In the genomic region with DNA sequence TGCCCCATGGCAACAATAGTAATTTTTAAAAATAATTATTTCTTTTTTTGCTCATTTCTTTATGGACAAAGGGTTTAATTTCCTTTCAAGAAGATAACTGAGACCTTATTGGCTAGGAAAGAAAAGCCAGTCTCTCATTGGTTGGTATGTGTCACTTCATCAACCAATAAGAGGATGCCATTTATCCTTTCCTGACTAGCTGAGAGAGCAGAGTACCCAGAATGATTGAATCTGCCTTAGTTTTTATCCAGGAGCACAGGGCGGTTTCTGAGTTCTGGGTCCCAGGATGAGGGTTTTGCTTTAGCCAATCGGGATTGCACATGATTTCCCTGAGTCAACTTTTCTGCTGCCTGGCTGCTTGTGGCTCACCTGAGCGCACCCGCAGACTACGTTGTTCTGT, we compare ENCODE assay signal across 16 mouse cellular contexts. TPM values are rescaled to one million over a fixed set of nuclear protein-coding genes. Genes with fewer than 3 reads are reported as not detected.
DNase-seq lines count a peak whose midpoint lies in the region; ATAC-seq and TF ChIP-seq lines count a peak whose summit lies in the region.
"Had no signal": no experiment of that assay in that cellular context is flagged by ENCODE, and none has a peak within 500 bp of the region (broad histone marks: within the 10 kb centered on the region; RNA-seq: fewer than 3 reads in every experiment).

No protein-coding gene starts in this region.

- TF ChIP-seq CTCF in E14TG2a.4 (conservative IDR thresholded peaks at IDR 0.05; ENCODE audit: low read length): no peak

- WGBS in hindbrain, embryonic 12.5 days: 85% methylated on average over 5 of the region's 5 CpGs
- 68% methylated on average over 5 of the region's 5 CpGs for WGBS in midbrain, embryonic 15.5 days
- WGBS in heart, embryonic 10.5 days: 71% methylated on average over 5 of the region's 5 CpGs
- whole genome bisulfite sequencing in heart, embryonic 12.5 days: 80% methylated on average over 5 of the region's 5 CpGs

- ATAC-seq in hindbrain, embryonic 12.5 days (ENCODE audit: low FRiP score): no peak
- no peak for ATAC-seq in midbrain, embryonic 15.5 days (replicated peaks)
- ATAC-seq in heart, embryonic 12.5 days (ENCODE audit: insufficient number of reproducible peaks, low FRiP score): no peak
- ATAC-seq: inflammation-experienced regulatory T-cells, adult 6 months had no signal

- peak overlapping the region; percentile 80 for H3K27ac ChIP-seq in hindbrain, embryonic 12.5 days
- peak overlapping the region; percentile 93 for H3K27ac ChIP-seq in midbrain, embryonic 15.5 days
- no peak overlapping the region for H3K27ac ChIP-seq in heart, embryonic 10.5 days
- no peak overlapping the region for H3K27ac ChIP-seq in heart, embryonic 12.5 days (ENCODE audit: poor library complexity, severe bottlenecking)
- H3K27ac ChIP-seq: embryonic facial prominence, embryonic 15.5 days; macrophage had no signal

- H3K9me3 ChIP-seq in E14TG2a.4 (ENCODE audit: low read length): no peaks in the 10 kb centered on the region
- no peaks in the 10 kb centered on the region for H3K9me3 ChIP-seq in hindbrain, embryonic 12.5 days (replicated peaks)
- no peaks in the 10 kb centered on the region for H3K9me3 ChIP-seq in midbrain, embryonic 15.5 days
- H3K9me3 ChIP-seq in heart, embryonic 10.5 days: no peaks in the 10 kb centered on the region
- no peaks in the 10 kb centered on the region for H3K9me3 ChIP-seq in heart, embryonic 12.5 days (replicated peaks)
- H3K9me3 ChIP-seq: embryonic facial prominence, embryonic 15.5 days had no signal

- H3K27me3 ChIP-seq in E14TG2a.4 (ENCODE audit: insufficient read depth, low read length): peaks cover 81% of the 10 kb centered on the region
- peaks cover 37% of the 10 kb centered on the region for H3K27me3 ChIP-seq in hindbrain, embryonic 12.5 days
- peaks cover 5% of the 10 kb centered on the region; the same call in 1 of the 2 replicates for H3K27me3 ChIP-seq in midbrain, embryonic 15.5 days (replicated peaks)
- peaks cover 97% of the 10 kb centered on the region for H3K27me3 ChIP-seq in heart, embryonic 10.5 days (ENCODE audit: insufficient read depth, poor library complexity, severe bottlenecking)
- peaks cover 93% of the 10 kb centered on the region for H3K27me3 ChIP-seq in heart, embryonic 12.5 days (replicated peaks)

- H3K9ac ChIP-seq in hindbrain, embryonic 12.5 days: peak overlapping the region; percentile 33; the same call in 1 of the 2 replicates
- H3K9ac ChIP-seq in midbrain, embryonic 15.5 days: 0 out of 2 replicates have a peak overlapping the region, but pooled peaks have one; percentile 10
- H3K9ac ChIP-seq in heart, embryonic 12.5 days: no peak overlapping the region
- H3K9ac ChIP-seq: embryonic facial prominence, embryonic 15.5 days had no signal

- H3K36me3 ChIP-seq in E14TG2a.4 (ENCODE audit: insufficient read depth, low read length): no peaks in the 10 kb centered on the region
- H3K36me3 ChIP-seq in hindbrain, embryonic 12.5 days: no peaks in the 10 kb centered on the region
- H3K36me3 ChIP-seq in midbrain, embryonic 15.5 days (replicated peaks): no peaks in the 10 kb centered on the region
- no peaks in the 10 kb centered on the region for H3K36me3 ChIP-seq in heart, embryonic 10.5 days
- H3K36me3 ChIP-seq in heart, embryonic 12.5 days: no peaks in the 10 kb centered on the region
- H3K36me3 ChIP-seq: embryonic facial prominence, embryonic 15.5 days had no signal

- peak overlapping the region; percentile 70 for H3K4me3 ChIP-seq in E14TG2a.4 (replicated peaks; ENCODE audit: low read length)
- H3K4me3 ChIP-seq in hindbrain, embryonic 12.5 days: 0 out of 2 replicates have a peak overlapping the region, but pooled peaks have one; percentile 6
- peak overlapping the region; percentile 17 for H3K4me3 ChIP-seq in midbrain, embryonic 15.5 days
- H3K4me3 ChIP-seq in heart, embryonic 10.5 days: no peak overlapping the region
- H3K4me3 ChIP-seq in heart, embryonic 12.5 days: no peak overlapping the region
- H3K4me3 ChIP-seq: embryonic facial prominence, embryonic 15.5 days had no signal

- peaks cover 52% of the 10 kb centered on the region for H3K4me1 ChIP-seq in E14TG2a.4 (replicated peaks; ENCODE audit: low read depth, low read length)
- peaks cover 64% of the 10 kb centered on the region for H3K4me1 ChIP-seq in hindbrain, embryonic 12.5 days
- peaks cover 53% of the 10 kb centered on the region for H3K4me1 ChIP-seq in midbrain, embryonic 15.5 days
- H3K4me1 ChIP-seq in heart, embryonic 10.5 days: peaks cover 14% of the 10 kb centered on the region
- peaks cover 14% of the 10 kb centered on the region for H3K4me1 ChIP-seq in heart, embryonic 12.5 days (replicated peaks)

- DNase-seq in brain, adult 2 months (ENCODE audit: low read depth, low spot score): peak; percentile 73
- no peak for DNase-seq in heart, adult 18-20 months
- DNase-seq in heart, embryonic 10.5 days (ENCODE audit: low spot score): no peak
- no peak for DNase-seq in cerebellum, adult 9-11 months
- DNase-seq: adrenal gland, adult 8-10 months; B cell, adult 2 months; kidney, postnatal 25 days; lung, adult 18-20 months; right cerebral cortex, adult 18-20 months had no signal

- H3K4me2 ChIP-seq in hindbrain, embryonic 12.5 days (replicated peaks): peak overlapping the region; percentile 66
- H3K4me2 ChIP-seq in midbrain, embryonic 15.5 days: peak overlapping the region; percentile 62
- H3K4me2 ChIP-seq in heart, embryonic 12.5 days: no peak overlapping the region
- H3K4me2 ChIP-seq: embryonic facial prominence, embryonic 15.5 days had no signal

RNA-seq across cellular contexts. Expression of a gene that starts 10.2 kb away (rescaled TPM):
- 44.3 and 44.6 TPM in 2 replicates for polyA plus RNA-seq in hindbrain, embryonic 12.5 days (2016; fragmentation: Nextera tagmentation; extraction: Ambion mirVana)
- polyA plus RNA-seq in midbrain, embryonic 15.5 days (2015; fragmentation: Nextera tagmentation; extraction: Ambion mirVana): 51.6 and 52.7 TPM in 2 replicates
- 10 to 100 TPM; 35.8 to 37.0 TPM for total RNA-seq in heart, adult 18-20 months (2021)
- 51.0 and 57.4 TPM in 2 replicates for polyA plus RNA-seq in heart, embryonic 10.5 days (2016; fragmentation: Nextera tagmentation; extraction: Ambion mirVana)
- polyA plus RNA-seq in heart, embryonic 12.5 days (2016; fragmentation: Nextera tagmentation; extraction: Ambion mirVana): 34.2 and 36.3 TPM in 2 replicates

RNA-seq across cellular contexts. Expression of a gene that starts 27.8 kb away (rescaled TPM):
- polyA plus RNA-seq in hindbrain, embryonic 12.5 days (2016; fragmentation: Nextera tagmentation; extraction: Ambion mirVana): 0.40 and 0.86 TPM in 2 replicates
- polyA plus RNA-seq in midbrain, embryonic 15.5 days (2015; fragmentation: Nextera tagmentation; extraction: Ambion mirVana): 2.2 and 3.1 TPM in 2 replicates
- total RNA-seq in heart, adult 18-20 months (2021): 1 to 10 TPM; 6.3 to 7.0 TPM
- polyA plus RNA-seq in heart, embryonic 10.5 days (2016; fragmentation: Nextera tagmentation; extraction: Ambion mirVana): 0.67 and 0.68 TPM in 2 replicates
- 0.63 and 0.72 TPM in 2 replicates for polyA plus RNA-seq in heart, embryonic 12.5 days (2016; fragmentation: Nextera tagmentation; extraction: Ambion mirVana)

RNA-seq across cellular contexts. Expression of a gene that starts 38.3 kb away (rescaled TPM):
- 19.8 and 21.6 TPM in 2 replicates for polyA plus RNA-seq in hindbrain, embryonic 12.5 days (2016; fragmentation: Nextera tagmentation; extraction: Ambion mirVana)
- polyA plus RNA-seq in midbrain, embryonic 15.5 days (2015; fragmentation: Nextera tagmentation; extraction: Ambion mirVana): 14.3 and 15.9 TPM in 2 replicates
- 10 to 100 TPM; 13.9 to 16.5 TPM for total RNA-seq in heart, adult 18-20 months (2021)
- polyA plus RNA-seq in heart, embryonic 10.5 days (2016; fragmentation: Nextera tagmentation; extraction: Ambion mirVana): 13.3 and 16.7 TPM in 2 replicates
- polyA plus RNA-seq in heart, embryonic 12.5 days (2016; fragmentation: Nextera tagmentation; extraction: Ambion mirVana): 11.6 and 12.4 TPM in 2 replicates

Comparison
In these comparisons a context has a peak if more than half of its experiments do, and no peak if none do; other contexts are left out.
1. H3K4me3 ChIP-seq: peak in E14TG2a.4 (single experiment), hindbrain, embryonic 12.5 days (single experiment) and midbrain, embryonic 15.5 days (single experiment); none in heart, embryonic 10.5 days (single experiment) and heart, embryonic 12.5 days (single experiment).
2. H3K27ac ChIP-seq: peak in hindbrain, embryonic 12.5 days (single experiment) and midbrain, embryonic 15.5 days (single experiment); none in heart, embryonic 10.5 days (single experiment) and heart, embryonic 12.5 days (single experiment).